Mouse (Mus musculus): ENCODE results near the gene Syt2. TPM values are rescaled to one million over a fixed set of nuclear protein-coding genes. Genes with fewer than 3 reads are reported as not detected.
A peak's percentile ranks its signal among the peaks of the same experiment; 100 is the strongest.

Syt2 gene
- polyA plus RNA-seq, 1 experiment from 2014 or later: 1.0 TPM

DNA sequence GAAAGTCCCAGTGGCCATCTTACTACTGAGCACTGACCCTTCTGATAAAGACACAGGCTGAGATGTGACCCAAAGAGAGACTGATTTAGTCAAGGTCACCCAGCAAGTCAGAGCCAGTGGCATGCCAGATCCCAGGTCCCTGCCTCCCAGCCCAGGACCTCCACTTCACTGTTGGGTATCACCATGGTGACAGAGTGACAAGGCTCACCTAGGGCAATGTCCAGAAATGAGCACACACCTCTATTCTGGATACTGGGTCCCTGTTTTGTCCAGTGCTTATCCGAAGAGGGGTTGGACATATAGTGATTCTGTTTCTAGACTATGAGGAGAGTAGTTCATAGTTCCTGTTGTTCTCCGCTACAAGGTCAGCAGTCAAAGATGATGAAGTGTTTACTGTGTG, 56.8 kb downstream of the Syt2 start:
- Histone ChIP-seq H3K4me1 (ENCODE audit: insufficient read depth) (no peaks in the 10 kb centered on the region), H3K9ac (no peak overlapping the region), H3K27me3 (ENCODE audit: insufficient read depth, low read length) (0 out of 2 replicates have a peak, but pooled peaks cover 9% of the 10 kb centered on the region), H3K4me3 (ENCODE audit: low read depth, low read length) (no peak overlapping the region), H3K9me3 (ENCODE audit: low read depth, low read length) (no peaks in the 10 kb centered on the region), H3K27ac (ENCODE audit: low read depth) (no peak overlapping the region), H3K4me2 (no peak overlapping the region), H3K36me3 (ENCODE audit: insufficient read depth) (no peaks in the 10 kb centered on the region)
- no peak for TF ChIP-seq CTCF (IDR thresholded peaks at IDR 0.05; ENCODE audit: low read depth)
- WGBS: 76% methylated on average over 2 of the region's 2 CpGs
- no peak for DNase-seq
- ATAC-seq (ENCODE audit: insufficient read depth): no peak

DNA sequence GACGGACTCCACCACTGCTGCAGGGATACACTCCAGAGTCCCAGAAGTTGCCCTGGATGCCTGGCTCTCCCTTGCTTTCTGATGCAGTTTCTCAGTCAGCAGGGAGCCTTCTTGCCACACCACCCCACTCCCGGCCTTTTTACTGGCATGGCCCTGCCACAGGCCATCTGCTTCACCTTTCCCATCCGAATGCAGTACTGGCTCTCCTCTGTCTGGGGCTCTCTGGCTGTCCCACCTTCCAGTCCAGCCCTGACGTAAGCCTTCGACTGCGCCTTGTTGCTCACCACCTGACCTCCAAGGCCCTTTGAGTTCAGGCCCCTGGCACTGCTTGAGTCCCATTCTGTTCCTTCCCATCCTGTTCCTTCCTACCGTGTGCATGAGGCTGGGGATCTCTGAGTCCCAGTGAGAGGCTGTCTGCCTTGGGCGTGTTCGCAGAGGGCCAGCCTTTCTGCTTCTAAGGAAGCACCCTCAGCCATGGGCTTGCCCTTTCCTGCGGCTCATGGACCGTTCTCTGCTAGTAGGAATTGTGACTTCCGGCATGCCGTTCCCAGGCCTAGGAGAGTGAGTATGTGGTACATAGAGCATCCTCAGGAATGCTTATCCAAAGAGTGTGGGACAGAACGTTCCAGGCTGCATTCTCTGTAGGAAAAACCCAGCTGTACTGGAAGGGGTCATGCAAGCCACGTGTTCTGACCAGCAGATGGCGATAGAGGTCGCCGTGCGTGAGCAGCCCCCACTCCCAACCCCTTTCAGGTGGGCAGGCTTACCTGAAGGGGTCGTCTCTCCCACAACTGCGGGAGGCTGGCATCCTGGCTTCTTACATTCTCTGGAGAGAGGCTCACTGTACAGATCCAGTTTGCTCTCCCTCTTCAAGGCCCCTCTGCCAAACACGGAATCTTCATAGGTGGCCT, 58.2 kb downstream of the Syt2 start:
- 0 out of 2 replicates have a peak, but pooled peaks have one; percentile 29 for ATAC-seq (ENCODE audit: insufficient read depth)
- 33% methylated on average over 22 of the region's 22 CpGs for WGBS

DNA sequence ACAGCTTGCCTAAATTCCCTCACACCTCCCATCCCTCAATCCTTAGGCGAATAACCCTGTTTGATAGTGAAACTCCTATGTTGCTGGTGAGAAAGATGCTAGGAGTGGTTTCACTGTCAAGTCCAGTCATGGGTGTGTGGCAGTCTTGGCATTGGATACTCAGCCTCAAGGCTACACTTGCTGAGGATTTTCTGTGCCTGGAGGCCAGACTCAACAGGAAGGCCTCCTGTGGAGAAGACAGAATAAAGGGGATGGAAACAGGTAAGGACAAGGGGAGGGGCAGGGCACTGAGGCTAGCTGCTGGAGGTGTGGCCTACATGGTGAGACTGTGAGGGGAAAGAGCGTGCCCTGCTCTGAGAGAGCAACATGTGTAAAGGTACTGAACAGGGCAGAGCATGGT, 60.1 kb downstream of the Syt2 start:
- WGBS: 59% methylated on average over 2 of the region's 2 CpGs
- Histone ChIP-seq H3K4me2 (no peak overlapping the region), H3K9ac (no peak overlapping the region), H3K9me3 (ENCODE audit: low read depth, low read length) (no peaks in the 10 kb centered on the region), H3K4me3 (ENCODE audit: low read depth, low read length) (no peak overlapping the region), H3K27me3 (ENCODE audit: insufficient read depth, low read length) (peaks cover 41% of the 10 kb centered on the region), H3K27ac (ENCODE audit: low read depth) (no peak overlapping the region), H3K36me3 (ENCODE audit: insufficient read depth) (no peaks in the 10 kb centered on the region), H3K4me1 (ENCODE audit: insufficient read depth) (no peaks in the 10 kb centered on the region; the same call in 1 of the 2 replicates)
- DNase-seq (no peak), ATAC-seq (ENCODE audit: insufficient read depth) (no peak)
- no peak for TF ChIP-seq CTCF (IDR thresholded peaks at IDR 0.05; ENCODE audit: low read depth)

More for the DNA sequence above, 58.2 kb downstream of the Syt2 start:
- Histone ChIP-seq H3K4me2 (no peak overlapping the region), H3K9ac (no peak overlapping the region), H3K4me3 (ENCODE audit: low read depth, low read length) (no peak overlapping the region), H3K4me1 (ENCODE audit: insufficient read depth) (no peaks in the 10 kb centered on the region; the same call in 1 of the 2 replicates), H3K9me3 (ENCODE audit: low read depth, low read length) (no peaks in the 10 kb centered on the region), H3K27ac (ENCODE audit: low read depth) (no peak overlapping the region), H3K36me3 (ENCODE audit: insufficient read depth) (no peaks in the 10 kb centered on the region), H3K27me3 (ENCODE audit: insufficient read depth, low read length) (peaks cover 23% of the 10 kb centered on the region)
- peak; percentile 89 for TF ChIP-seq CTCF (IDR thresholded peaks at IDR 0.05; ENCODE audit: low read depth)
- peak; percentile 68 for DNase-seq

DNA sequence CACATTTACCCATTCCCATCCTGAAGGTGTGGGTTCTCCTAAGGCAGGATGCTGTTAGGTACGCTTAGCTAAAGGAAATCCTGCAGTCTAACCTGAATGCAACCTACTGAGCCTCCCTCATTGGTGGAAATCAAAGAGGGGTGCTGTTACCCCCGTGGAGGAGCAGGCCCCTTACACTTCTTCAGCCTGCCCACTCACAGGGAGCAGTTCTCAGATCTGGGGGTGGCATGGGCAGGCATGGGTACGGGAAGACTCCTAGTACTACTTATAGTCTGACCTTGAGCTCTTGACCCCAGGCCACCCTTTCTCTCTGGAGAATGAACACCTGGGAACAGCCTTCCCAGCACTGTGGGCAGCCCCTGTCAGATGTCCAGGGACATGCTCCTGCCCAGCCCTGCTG, 61.0 kb downstream of the Syt2 start:
- Histone ChIP-seq H3K9ac (no peak overlapping the region), H3K4me1 (ENCODE audit: insufficient read depth) (no peaks in the 10 kb centered on the region; the same call in 1 of the 2 replicates), H3K9me3 (ENCODE audit: low read depth, low read length) (no peaks in the 10 kb centered on the region), H3K27me3 (ENCODE audit: insufficient read depth, low read length) (peaks cover 41% of the 10 kb centered on the region), H3K36me3 (ENCODE audit: insufficient read depth) (no peaks in the 10 kb centered on the region), H3K27ac (ENCODE audit: low read depth) (no peak overlapping the region), H3K4me3 (ENCODE audit: low read depth, low read length) (no peak overlapping the region), H3K4me2 (no peak overlapping the region)
- 71% methylated on average over 3 of the region's 3 CpGs for WGBS
- no peak for ATAC-seq (ENCODE audit: insufficient read depth)
- no peak for DNase-seq
- no peak for TF ChIP-seq CTCF (IDR thresholded peaks at IDR 0.05; ENCODE audit: low read depth)

DNA sequence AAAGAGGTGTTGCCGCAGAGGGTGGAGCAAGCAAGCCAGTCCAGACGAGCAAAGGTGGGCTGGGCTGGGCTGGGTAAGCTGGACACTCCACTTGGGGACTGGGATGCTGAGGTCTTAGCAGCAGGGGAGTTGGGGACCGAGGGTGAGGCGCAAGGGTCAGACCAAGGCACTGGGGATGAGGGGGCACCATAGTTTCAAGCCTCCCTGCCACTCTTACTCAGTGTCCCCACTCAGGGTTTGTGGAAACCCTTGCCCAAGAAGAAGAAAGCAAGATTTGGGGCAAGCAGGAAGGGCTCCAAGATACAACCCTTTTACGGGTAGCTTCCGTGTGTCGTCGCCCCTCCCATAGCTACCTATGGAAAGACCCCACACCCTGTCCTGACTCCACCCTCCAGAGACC, 61.8 kb downstream of the Syt2 start:
- 12% methylated on average over 8 of the region's 8 CpGs for WGBS
- no peak overlapping the region for H3K27ac ChIP-seq (ENCODE audit: low read depth)
- no peaks in the 10 kb centered on the region for H3K36me3 ChIP-seq (ENCODE audit: insufficient read depth)
- no peaks in the 10 kb centered on the region for H3K9me3 ChIP-seq (ENCODE audit: low read depth, low read length)
- no peak overlapping the region for H3K9ac ChIP-seq
- no peak for TF ChIP-seq CTCF (IDR thresholded peaks at IDR 0.05; ENCODE audit: low read depth)
- no peak for ATAC-seq (ENCODE audit: insufficient read depth)
- no peaks in the 10 kb centered on the region; the same call in 1 of the 2 replicates for H3K4me1 ChIP-seq (ENCODE audit: insufficient read depth)
- H3K4me2 ChIP-seq: peak overlapping the region; percentile 97
- H3K4me3 ChIP-seq (ENCODE audit: low read depth, low read length): peak overlapping the region; percentile 47
- DNase-seq: no peak
- peaks cover 45% of the 10 kb centered on the region for H3K27me3 ChIP-seq (ENCODE audit: insufficient read depth, low read length)

DNA sequence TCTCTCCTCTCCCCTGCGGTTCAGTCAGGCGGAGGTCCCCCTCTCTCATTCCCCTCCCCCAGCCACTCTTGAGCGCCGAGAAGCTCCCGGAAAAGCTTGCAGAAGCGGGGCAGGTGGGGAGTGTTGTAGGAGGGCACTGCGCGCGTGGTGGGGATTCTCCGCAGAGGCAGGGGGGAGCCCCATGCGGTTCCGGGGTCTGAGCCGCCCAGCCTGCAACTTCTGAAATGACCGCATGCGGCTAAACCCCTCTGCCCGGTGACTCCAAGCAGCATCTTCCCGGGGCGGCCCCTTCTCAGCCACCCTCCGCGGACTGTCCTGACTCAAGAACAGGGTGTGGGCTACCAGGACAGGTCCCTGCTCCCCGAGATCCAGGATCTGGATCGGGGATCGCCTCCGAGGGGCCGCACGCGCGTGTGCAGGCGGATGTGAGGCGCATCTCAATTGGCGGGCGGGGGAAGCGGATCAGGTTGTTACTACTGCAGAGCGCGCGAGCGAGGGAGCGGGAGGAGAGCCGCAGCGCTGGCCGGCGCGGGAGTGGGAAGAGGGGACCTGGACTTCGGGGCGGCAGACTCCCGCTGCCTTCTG, 62.4 kb downstream of the Syt2 start:
- DNase-seq: peak; percentile 67
- H3K4me1 ChIP-seq (ENCODE audit: insufficient read depth): no peaks in the 10 kb centered on the region; the same call in 1 of the 2 replicates
- no peaks in the 10 kb centered on the region for H3K9me3 ChIP-seq (ENCODE audit: low read depth, low read length)
- no peak overlapping the region for H3K27ac ChIP-seq (ENCODE audit: low read depth)
- ATAC-seq (ENCODE audit: insufficient read depth): peak; percentile 39; the same call in 1 of the 2 replicates
- H3K27me3 ChIP-seq (ENCODE audit: insufficient read depth, low read length): peaks cover 45% of the 10 kb centered on the region
- H3K9ac ChIP-seq: peak overlapping the region; percentile 35
- H3K4me2 ChIP-seq: peak overlapping the region; percentile 97
- under 1% methylated on average over 46 of the region's 46 CpGs for WGBS
- peak overlapping the region; percentile 47 for H3K4me3 ChIP-seq (ENCODE audit: low read depth, low read length)
- H3K36me3 ChIP-seq (ENCODE audit: insufficient read depth): no peaks in the 10 kb centered on the region
- TF ChIP-seq CTCF (IDR thresholded peaks at IDR 0.05; ENCODE audit: low read depth): no peak
